Mouse (Mus musculus) midbrain, embryonic 15.5 days (tissue): ENCODE measurements around the gene Ulk2. TPM values are rescaled to one million over a fixed set of nuclear protein-coding genes. Genes with fewer than 3 reads are reported as not detected.

Source experiments
- ATAC-seq: fragments of 200-750 bp; cut with Nextera tagmentation; replicated peaks from 2 replicates; pipeline ENCODE4 v1.8.0; 2017; ENCODE audit warnings: moderate TSS enrichment
- H3K27ac ChIP-seq: fragments of 300-500 bp; sonication (generic); 2 replicates; pipeline ENCODE4 v1.5.1; 2015; ENCODE audit warnings: mild to moderate bottlenecking, inconsistent platforms
- H3K27me3 ChIP-seq: fragments of 300-500 bp; sonication (generic); replicated peaks from 2 replicates; pipeline ENCODE4 v1.6.1; 2015; ENCODE audit warnings: inconsistent platforms
- H3K36me3 ChIP-seq: fragments of 300-500 bp; sonication (generic); replicated peaks from 2 replicates; pipeline ENCODE4 v1.6.1; 2015; ENCODE audit warnings: inconsistent platforms
- H3K4me1 ChIP-seq: fragments of 300-500 bp; sonication (generic); 2 replicates; pipeline ENCODE4 v1.6.1; 2015; ENCODE audit warnings: inconsistent platforms
- H3K4me2 ChIP-seq: fragments of 300-500 bp; sonication (generic); 2 replicates; pipeline ENCODE4 v1.6.1; 2015; ENCODE audit warnings: inconsistent platforms, mild to moderate bottlenecking, moderate library complexity
- H3K4me3 ChIP-seq: fragments of 300-500 bp; sonication (generic); 2 replicates; pipeline ENCODE4 v1.5.1; 2015; ENCODE audit warnings: mild to moderate bottlenecking, inconsistent platforms
- H3K9ac ChIP-seq: fragments of 300-500 bp; sonication (generic); 2 replicates; pipeline ENCODE4 v1.6.1; 2015; ENCODE audit warnings: mild to moderate bottlenecking, inconsistent platforms
- H3K9me3 ChIP-seq: fragments of 300-500 bp; sonication (generic); 2 replicates; pipeline ENCODE4 v1.6.1; 2016; ENCODE audit warnings: inconsistent platforms
- WGBS: fragments of 180-500 bp; shearing (Covaris S2); methylation state at CpG from one replicate; pipeline ENCODE4 v1.1.7; 2015; ENCODE audit warnings: mixed read lengths; 5-methylcytosine and 5-hydroxymethylcytosine counted together
- polyA plus RNA-seq: library from polyadenylated mRNA; unstranded; fragments of >200 nt; fragmentation: Nextera tagmentation; extraction: Ambion mirVana; gene quantifications from 2 replicates; pipeline ENCODE4 v1.2.1, GENCODE M21; 2015

Gene Ulk2
- polyA plus RNA-seq, 1 experiment from 2014 or later, result 46.3 TPM

GRCm38 (mm10) chr11:61751612-61752011 is 103.3 kb downstream of the Ulk2 start:
- no peaks in the 10 kb centered on the region for H3K9me3 ChIP-seq
- no peaks in the 10 kb centered on the region for H3K27me3 ChIP-seq
- no peak overlapping the region for H3K4me3 ChIP-seq
- no peaks in the 10 kb centered on the region for H3K4me1 ChIP-seq
- peaks cover 26% of the 10 kb centered on the region for H3K36me3 ChIP-seq
- H3K4me2 ChIP-seq, result no peak overlapping the region
- H3K27ac ChIP-seq, result no peak overlapping the region
- ATAC-seq, result no peak
- 87% methylated on average over 5 of the region's 5 CpGs for WGBS
- no peak overlapping the region for H3K9ac ChIP-seq

- H3K27me3 ChIP-seq, result no peaks in the 10 kb centered on the region
- H3K9ac ChIP-seq, result no peak overlapping the region
- no peaks in the 10 kb centered on the region for H3K9me3 ChIP-seq
- no peaks in the 10 kb centered on the region for H3K4me1 ChIP-seq
- no peak overlapping the region for H3K4me3 ChIP-seq
- no peak overlapping the region for H3K27ac ChIP-seq
- no peak for ATAC-seq
- WGBS, result 74% methylated on average over 3 of the region's 3 CpGs
- no peak overlapping the region for H3K4me2 ChIP-seq
- peaks cover 11% of the 10 kb centered on the region; the same call in 1 of the 2 replicates for H3K36me3 ChIP-seq
Observed at GRCm38 (mm10) chr11:61747161-61747560, 107.7 kb downstream of the Ulk2 start.

GRCm38 (mm10) chr11:61745781-61746180 is 109.1 kb downstream of the Ulk2 start:
- H3K27me3 ChIP-seq, result no peaks in the 10 kb centered on the region
- no peaks in the 10 kb centered on the region for H3K4me1 ChIP-seq
- H3K27ac ChIP-seq, result no peak overlapping the region
- no peak overlapping the region for H3K9ac ChIP-seq
- 94% methylated on average over 9 of the region's 9 CpGs for whole genome bisulfite sequencing
- H3K4me2 ChIP-seq, result no peak overlapping the region
- no peak overlapping the region for H3K4me3 ChIP-seq
- no peaks in the 10 kb centered on the region for H3K9me3 ChIP-seq
- ATAC-seq, result no peak
- peaks cover 13% of the 10 kb centered on the region for H3K36me3 ChIP-seq

GRCm38 (mm10) chr11:61744460-61744859 is 110.4 kb downstream of the Ulk2 start:
- H3K4me3 ChIP-seq, result no peak overlapping the region
- H3K36me3 ChIP-seq, result peaks cover 22% of the 10 kb centered on the region
- no peaks in the 10 kb centered on the region for H3K9me3 ChIP-seq
- H3K27ac ChIP-seq, result no peak overlapping the region
- H3K9ac ChIP-seq, result no peak overlapping the region
- ATAC-seq, result no peak
- H3K27me3 ChIP-seq, result no peaks in the 10 kb centered on the region
- H3K4me1 ChIP-seq, result no peaks in the 10 kb centered on the region
- 69% methylated on average over 3 of the region's 3 CpGs for WGBS
- H3K4me2 ChIP-seq, result no peak overlapping the region

GRCm38 (mm10) chr11:61743768-61744167 is 111.1 kb downstream of the Ulk2 start:
- no peak for ATAC-seq
- H3K27me3 ChIP-seq, result no peaks in the 10 kb centered on the region
- H3K27ac ChIP-seq, result no peak overlapping the region
- no peak overlapping the region for H3K9ac ChIP-seq
- H3K4me3 ChIP-seq, result no peak overlapping the region
- 57% methylated on average over 3 of the region's 3 CpGs for WGBS
- peaks cover 29% of the 10 kb centered on the region for H3K36me3 ChIP-seq
- H3K9me3 ChIP-seq, result no peaks in the 10 kb centered on the region
- H3K4me2 ChIP-seq, result no peak overlapping the region
- H3K4me1 ChIP-seq, result no peaks in the 10 kb centered on the region

- no peaks in the 10 kb centered on the region for H3K9me3 ChIP-seq
- peaks cover 39% of the 10 kb centered on the region for H3K36me3 ChIP-seq
- H3K4me1 ChIP-seq, result no peaks in the 10 kb centered on the region
- no peak for ATAC-seq
- no peak overlapping the region for H3K4me3 ChIP-seq
- no peak overlapping the region for H3K27ac ChIP-seq
- H3K4me2 ChIP-seq, result no peak overlapping the region
- 100% methylated on average over 1 of the region's 1 CpGs for WGBS
- H3K9ac ChIP-seq, result no peak overlapping the region
- H3K27me3 ChIP-seq, result no peaks in the 10 kb centered on the region
Observed at GRCm38 (mm10) chr11:61740500-61740899, 114.4 kb downstream of the Ulk2 start.

GRCm38 (mm10) chr11:61737290-61737689 is 117.6 kb downstream of the Ulk2 start:
- Histone ChIP-seq H3K36me3 (peaks cover 49% of the 10 kb centered on the region), H3K4me3 (no peak overlapping the region), H3K9me3 (no peaks in the 10 kb centered on the region), H3K9ac (no peak overlapping the region), H3K27me3 (no peaks in the 10 kb centered on the region), H3K4me1 (no peaks in the 10 kb centered on the region), H3K27ac (no peak overlapping the region), H3K4me2 (no peak overlapping the region)
- WGBS, result 96% methylated on average over 1 of the region's 1 CpGs
- ATAC-seq, result no peak

GRCm38 (mm10) chr11:61732672-61733071 is 122.2 kb downstream of the Ulk2 start:
- no peaks in the 10 kb centered on the region for H3K4me1 ChIP-seq
- H3K27ac ChIP-seq, result no peak overlapping the region
- no peak overlapping the region for H3K9ac ChIP-seq
- no peak overlapping the region for H3K4me3 ChIP-seq
- no peaks in the 10 kb centered on the region for H3K27me3 ChIP-seq
- 95% methylated on average over 7 of the region's 7 CpGs for WGBS
- no peak overlapping the region for H3K4me2 ChIP-seq
- no peak for ATAC-seq
- no peaks in the 10 kb centered on the region for H3K9me3 ChIP-seq
- H3K36me3 ChIP-seq, result peaks cover 40% of the 10 kb centered on the region

- no peaks in the 10 kb centered on the region for H3K4me1 ChIP-seq
- no peak overlapping the region for H3K4me3 ChIP-seq
- H3K4me2 ChIP-seq, result no peak overlapping the region
- 87% methylated on average over 2 of the region's 2 CpGs for WGBS
- ATAC-seq, result no peak
- H3K9ac ChIP-seq, result no peak overlapping the region
- H3K9me3 ChIP-seq, result no peaks in the 10 kb centered on the region
- H3K27me3 ChIP-seq, result no peaks in the 10 kb centered on the region
- H3K36me3 ChIP-seq, result peaks cover 21% of the 10 kb centered on the region; the same call in 1 of the 2 replicates
- H3K27ac ChIP-seq, result no peak overlapping the region
Observed at GRCm38 (mm10) chr11:61728037-61728436, 126.8 kb downstream of the Ulk2 start.

Other genes starting within 250 kb of the Ulk2 start
- gene Grap, start 201.8 kb downstream of the Ulk2 start, polyA plus RNA-seq, result 11.7 and 12.7 TPM in 2 replicates
- 0.21 and 0.22 TPM in 2 replicates for gene Fam83g, start 171.0 kb downstream of the Ulk2 start, polyA plus RNA-seq
- gene Slc5a10, start 134.2 kb downstream of the Ulk2 start, polyA plus RNA-seq, result not detected in 2 replicates
- gene Prpsap2, start 93.0 kb downstream of the Ulk2 start, polyA plus RNA-seq, result 52.0 and 53.9 TPM in 2 replicates
- gene Akap10, start 75.2 kb upstream of the Ulk2 start, polyA plus RNA-seq, result 13.6 and 14.2 TPM in 2 replicates
- 10.0 and 11.3 TPM in 2 replicates for gene Specc1, start 101.7 kb upstream of the Ulk2 start, polyA plus RNA-seq